Mouse (Mus musculus) intestine, embryonic 14.5 days (tissue): ENCODE measurements around the gene Yrdc. TPM values are rescaled to one million over a fixed set of nuclear protein-coding genes. Genes with fewer than 3 reads are reported as not detected.

Experiments used
- ATAC-seq: fragments of 200-750 bp; cut with Nextera tagmentation; replicated peaks from 2 replicates; pipeline ENCODE4 v1.8.0; 2017; ENCODE audit warnings: low read depth, moderate number of reproducible peaks, moderate TSS enrichment, moderate library complexity; ENCODE audit not compliant: low FRiP score, low TSS enrichment
- DNase-seq: peaks from one replicate; pipeline ENCODE4 v3.0.0-alpha.2; 2018; ENCODE audit warnings: low spot score
- H3K27ac ChIP-seq: fragments of 300-500 bp; sonication (generic); 2 replicates; pipeline ENCODE4 v1.5.1; 2014; ENCODE audit warnings: low read depth, mild to moderate bottlenecking, control low read depth
- H3K27me3 ChIP-seq: fragments of 300-500 bp; sonication (generic); replicated peaks from 2 replicates; pipeline ENCODE4 v1.6.1; 2014; ENCODE audit warnings: low read length, control low read depth; ENCODE audit not compliant: control insufficient read depth, insufficient read depth
- H3K36me3 ChIP-seq: fragments of 300-500 bp; sonication (generic); 2 replicates; pipeline ENCODE4 v1.6.1; 2014; ENCODE audit warnings: low read length, control low read depth; ENCODE audit not compliant: control insufficient read depth, insufficient read depth
- H3K4me1 ChIP-seq: fragments of 300-500 bp; sonication (generic); replicated peaks from 2 replicates; pipeline ENCODE4 v1.6.1; 2014; ENCODE audit warnings: low read length, control low read depth, mixed read lengths; ENCODE audit not compliant: control insufficient read depth, insufficient read depth
- H3K4me2 ChIP-seq: fragments of 300-500 bp; sonication (generic); 2 replicates; pipeline ENCODE4 v1.6.1; 2014; ENCODE audit warnings: low read length
- H3K4me3 ChIP-seq: fragments of 300-500 bp; sonication (generic); 2 replicates; pipeline ENCODE4 v1.5.1; 2014; ENCODE audit warnings: low read depth, low read length, control low read depth, mixed read lengths
- H3K9ac ChIP-seq: fragments of 300-500 bp; sonication (generic); 2 replicates; pipeline ENCODE4 v1.6.1; 2014; ENCODE audit warnings: mild to moderate bottlenecking, low read length
- H3K9me3 ChIP-seq: fragments of 300-500 bp; sonication (generic); 2 replicates; pipeline ENCODE4 v1.6.1; 2016; ENCODE audit warnings: low read length, control low read depth; ENCODE audit not compliant: control insufficient read depth
- WGBS: fragments of 180-500 bp; shearing (Covaris S2); extraction: QIAGEN DNeasy Blood & Tissue Kit; methylation state at CpG from one replicate; pipeline ENCODE4 v1.1.7; 2014; 5-methylcytosine and 5-hydroxymethylcytosine counted together
- polyA plus RNA-seq: library from polyadenylated mRNA; unstranded; fragments of >200 nt; fragmentation: Nextera tagmentation; extraction: Ambion mirVana; gene quantifications from 2 replicates; pipeline ENCODE4 v1.2.1, GENCODE M21; 2014

The Yrdc gene
- 41.6 and 41.7 TPM in 2 replicates for polyA plus RNA-seq

GRCm38 (mm10) chr4:124850261-124850913 is at the start of gene Yrdc:
Yrdc (plus strand) TSS chr4:124850679.
- Histone ChIP-seq H3K36me3 (peaks cover 20% of the 10 kb centered on the region), H3K4me2 (peak within 1 kb of the TSS; percentile 89), H3K4me1 (peaks cover 16% of the 10 kb centered on the region), H3K27me3 (no peaks in the 10 kb centered on the region), H3K9ac (peak within 1 kb of the TSS; percentile 88), H3K9me3 (no peaks in the 10 kb centered on the region), H3K4me3 (peak within 1 kb of the TSS; percentile 90), H3K27ac (peak within 1 kb of the TSS; percentile 91)
- peak; percentile 94 for DNase-seq
- under 1% methylated on average over 58 of the region's 90 CpGs for WGBS
- peak; percentile 96 for ATAC-seq

GRCm38 (mm10) chr4:124801552-124802308 is 48.7 kb upstream of the Yrdc start, which contains the start of gene Mtf1:
Mtf1 (plus strand) TSS chr4:124802104.
- 3% methylated on average over 21 of the region's 21 CpGs for WGBS
- peak; percentile 82 for ATAC-seq

GRCm38 (mm10) chr4:124802309-124803260 is 47.9 kb upstream of the Yrdc start:
- no peaks in the 10 kb centered on the region for H3K9me3 ChIP-seq
- ATAC-seq (peak; percentile 99), DNase-seq (peak; percentile 98)
- peak overlapping the region; percentile 97 for H3K27ac ChIP-seq
- peak overlapping the region; percentile 77 for H3K4me3 ChIP-seq
- H3K36me3 ChIP-seq: peaks cover 57% of the 10 kb centered on the region
- peaks cover 7% of the 10 kb centered on the region for H3K4me1 ChIP-seq
- peak overlapping the region; percentile 65 for H3K4me2 ChIP-seq
- H3K9ac ChIP-seq: peak overlapping the region; percentile 93
- no peaks in the 10 kb centered on the region for H3K27me3 ChIP-seq
- WGBS: 1% methylated on average over 51 of the region's 53 CpGs

More at GRCm38 (mm10) chr4:124801552-124802308, 48.7 kb upstream of the Yrdc start, which contains the start of gene Mtf1:
- H3K9me3 ChIP-seq: no peaks in the 10 kb centered on the region
- peak within 1 kb of the TSS; percentile 77 for H3K4me3 ChIP-seq
- H3K4me2 ChIP-seq: peak within 1 kb of the TSS; percentile 65
- H3K4me1 ChIP-seq: peaks cover 7% of the 10 kb centered on the region
- peaks cover 53% of the 10 kb centered on the region for H3K36me3 ChIP-seq
- peak within 1 kb of the TSS; percentile 97 for H3K27ac ChIP-seq
- peak; percentile 90 for DNase-seq
- H3K27me3 ChIP-seq: no peaks in the 10 kb centered on the region
- H3K9ac ChIP-seq: peak within 1 kb of the TSS; percentile 93

- H3K27ac ChIP-seq: no peak overlapping the region
- DNase-seq: no peak
- H3K9ac ChIP-seq: no peak overlapping the region
- H3K27me3 ChIP-seq: no peaks in the 10 kb centered on the region
- no peaks in the 10 kb centered on the region for H3K9me3 ChIP-seq
- ATAC-seq: no peak
- peaks cover 7% of the 10 kb centered on the region for H3K4me1 ChIP-seq
- peaks cover 56% of the 10 kb centered on the region for H3K36me3 ChIP-seq
- H3K4me2 ChIP-seq: peak overlapping the region; percentile 65
- H3K4me3 ChIP-seq: peak overlapping the region; percentile 77
- WGBS: 81% methylated on average over 6 of the region's 6 CpGs
Measured at GRCm38 (mm10) chr4:124803406-124803805, 47.1 kb upstream of the Yrdc start.

- ATAC-seq (no peak), DNase-seq (no peak)
- WGBS: 82% methylated on average over 5 of the region's 5 CpGs
- no peaks in the 10 kb centered on the region for H3K27me3 ChIP-seq
- H3K4me1 ChIP-seq: peaks cover 2% of the 10 kb centered on the region
- H3K9ac ChIP-seq: no peak overlapping the region
- no peaks in the 10 kb centered on the region for H3K9me3 ChIP-seq
- peaks cover 47% of the 10 kb centered on the region for H3K36me3 ChIP-seq
- no peak overlapping the region for H3K27ac ChIP-seq
- no peak overlapping the region for H3K4me3 ChIP-seq
- no peak overlapping the region for H3K4me2 ChIP-seq
Measured at GRCm38 (mm10) chr4:124808511-124808910, 42.0 kb upstream of the Yrdc start.

- 82% methylated on average over 9 of the region's 9 CpGs for WGBS
- ATAC-seq (no peak), DNase-seq (no peak)
Measured at GRCm38 (mm10) chr4:124809136-124809883, 41.2 kb upstream of the Yrdc start.

GRCm38 (mm10) chr4:124810056-124810455 is 40.4 kb upstream of the Yrdc start:
- no peak overlapping the region for H3K9ac ChIP-seq
- WGBS: 87% methylated on average over 7 of the region's 7 CpGs
- no peaks in the 10 kb centered on the region for H3K4me1 ChIP-seq
- DNase-seq: no peak
- H3K9me3 ChIP-seq: no peaks in the 10 kb centered on the region
- no peaks in the 10 kb centered on the region for H3K27me3 ChIP-seq
- ATAC-seq: no peak
- H3K4me2 ChIP-seq: no peak overlapping the region
- H3K36me3 ChIP-seq: peaks cover 41% of the 10 kb centered on the region
- no peak overlapping the region for H3K27ac ChIP-seq
- no peak overlapping the region for H3K4me3 ChIP-seq

More at GRCm38 (mm10) chr4:124809136-124809883, 41.2 kb upstream of the Yrdc start:
- peaks cover 46% of the 10 kb centered on the region for H3K36me3 ChIP-seq
- H3K4me3 ChIP-seq: no peak overlapping the region
- H3K4me2 ChIP-seq: no peak overlapping the region
- H3K9me3 ChIP-seq: no peaks in the 10 kb centered on the region
- no peak overlapping the region for H3K9ac ChIP-seq
- no peaks in the 10 kb centered on the region for H3K27me3 ChIP-seq
- no peak overlapping the region for H3K27ac ChIP-seq
- no peaks in the 10 kb centered on the region for H3K4me1 ChIP-seq
